Mouse (Mus musculus): Measurements from ENCODE around the gene Dennd4a. TPM values are rescaled to one million over a fixed set of nuclear protein-coding genes. Genes with fewer than 3 reads are reported as not detected.
A peak's percentile ranks its signal among the peaks of the same experiment; 100 is the strongest.

Dennd4a gene
- polyA plus RNA-seq, 1 experiment from 2014 or later = 11.4 TPM

- Histone ChIP-seq H3K4me1 (no peaks in the 10 kb centered on the region), H3K27ac (no peak overlapping the region), H3K36me3 (replicated peaks) (peaks cover 23% of the 10 kb centered on the region), H3K27me3 (no peaks in the 10 kb centered on the region), H3K4me3 (replicated peaks) (no peak overlapping the region), H3K4me2 (no peak overlapping the region), H3K9ac (no peak overlapping the region), H3K9me3 (no peaks in the 10 kb centered on the region)
- no peak for ATAC-seq (ENCODE audit: low FRiP score)
- 92% methylated on average over 3 of the region's 3 CpGs for WGBS
Measured at GRCm38 (mm10) chr9:64907441-64907840, 96.3 kb downstream of the Dennd4a start.

DNA sequence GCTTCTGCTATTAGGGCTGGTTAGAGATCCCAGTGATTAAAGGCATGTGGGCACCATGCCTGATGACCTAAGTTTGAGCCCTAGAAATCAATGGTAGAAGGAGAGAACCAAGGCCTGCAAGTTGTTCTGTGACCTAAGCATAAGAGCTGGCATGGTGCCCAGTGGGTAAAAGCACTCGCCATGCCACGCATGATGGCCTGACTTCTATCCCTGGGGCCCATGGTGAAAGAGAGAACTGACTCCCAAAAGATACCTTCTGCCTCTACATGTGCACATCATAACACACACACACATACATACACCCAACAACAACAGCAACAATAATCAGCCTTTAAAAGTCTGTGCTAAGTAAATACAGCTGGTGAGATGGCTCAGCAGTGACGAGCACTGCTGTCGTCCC lies 102.3 kb downstream of the Dennd4a start:
- Histone ChIP-seq H3K4me3 (replicated peaks) (no peak overlapping the region), H3K4me1 (no peaks in the 10 kb centered on the region), H3K9ac (no peak overlapping the region), H3K4me2 (no peak overlapping the region), H3K9me3 (no peaks in the 10 kb centered on the region), H3K36me3 (replicated peaks) (peaks cover 17% of the 10 kb centered on the region), H3K27ac (no peak overlapping the region), H3K27me3 (no peaks in the 10 kb centered on the region)
- WGBS = 91% methylated on average over 4 of the region's 4 CpGs
- ATAC-seq (ENCODE audit: low FRiP score) = no peak

GRCm38 (mm10) chr9:64913973-64914372 lies 102.8 kb downstream of the Dennd4a start:
- no peak overlapping the region for H3K27ac ChIP-seq

DNA sequence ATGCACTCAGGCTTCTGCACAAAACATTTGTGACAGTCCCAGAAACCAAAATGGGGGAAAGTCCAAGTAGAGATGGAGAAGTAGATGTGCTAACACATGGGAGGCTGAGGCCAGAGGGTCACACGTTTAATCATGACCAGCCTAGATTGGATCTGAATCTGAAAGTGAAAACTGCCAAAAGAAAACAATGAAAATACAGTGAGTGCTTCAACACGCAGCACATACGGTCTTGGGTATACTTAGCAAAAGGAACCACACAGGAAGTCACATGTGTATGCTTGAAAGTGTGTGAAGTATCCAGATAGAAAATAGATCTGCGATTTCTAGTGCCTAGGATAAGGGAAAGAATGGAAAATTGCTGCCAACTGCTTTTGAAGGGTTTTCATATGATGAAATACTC lies 103.5 kb downstream of the Dennd4a start:
- ATAC-seq (ENCODE audit: low FRiP score) = no peak
- 86% methylated on average over 4 of the region's 4 CpGs for WGBS
- H3K4me1 ChIP-seq = no peaks in the 10 kb centered on the region
- no peak overlapping the region for H3K4me3 ChIP-seq (replicated peaks)
- no peak overlapping the region for H3K27ac ChIP-seq
- peaks cover 17% of the 10 kb centered on the region for H3K36me3 ChIP-seq (replicated peaks)
- H3K4me2 ChIP-seq = no peak overlapping the region
- no peak overlapping the region for H3K9ac ChIP-seq
- H3K27me3 ChIP-seq = no peaks in the 10 kb centered on the region
- H3K9me3 ChIP-seq = no peaks in the 10 kb centered on the region

More at GRCm38 (mm10) chr9:64913973-64914372, 102.8 kb downstream of the Dennd4a start:
- no peak overlapping the region for H3K9ac ChIP-seq
- 96% methylated on average over 2 of the region's 2 CpGs for WGBS
- H3K4me1 ChIP-seq = no peaks in the 10 kb centered on the region
- no peak overlapping the region for H3K4me3 ChIP-seq (replicated peaks)
- H3K9me3 ChIP-seq = no peaks in the 10 kb centered on the region
- no peak for ATAC-seq (ENCODE audit: low FRiP score)
- H3K36me3 ChIP-seq (replicated peaks) = peaks cover 17% of the 10 kb centered on the region
- no peaks in the 10 kb centered on the region for H3K27me3 ChIP-seq
- H3K4me2 ChIP-seq = no peak overlapping the region

DNA sequence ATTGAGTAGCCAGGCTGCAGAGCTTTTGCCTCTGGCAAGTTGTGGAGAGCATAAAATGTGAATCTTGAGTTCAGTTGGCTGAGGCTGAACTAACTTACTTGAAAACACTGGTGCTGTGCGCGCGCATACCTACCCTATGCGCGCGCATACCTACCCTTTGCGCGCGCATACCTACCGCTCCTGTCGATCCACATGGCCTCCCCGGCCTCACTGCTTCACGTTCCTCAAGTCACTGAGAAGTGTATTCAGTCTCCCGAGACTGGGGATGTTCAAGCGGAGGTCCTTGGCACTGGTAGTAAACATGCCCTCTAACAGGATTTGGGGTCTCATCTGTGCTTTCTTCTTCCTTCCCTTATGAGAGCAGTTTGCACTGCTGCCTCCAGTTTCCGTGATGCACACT lies 107.4 kb downstream of the Dennd4a start:
- Histone ChIP-seq H3K36me3 (replicated peaks) (peaks cover 3% of the 10 kb centered on the region), H3K4me2 (peak overlapping the region; percentile 43), H3K9me3 (no peaks in the 10 kb centered on the region), H3K27me3 (no peaks in the 10 kb centered on the region), H3K9ac (no peak overlapping the region), H3K27ac (no peak overlapping the region), H3K4me3 (replicated peaks) (peak overlapping the region; percentile 33), H3K4me1 (no peaks in the 10 kb centered on the region)
- 31% methylated on average over 16 of the region's 16 CpGs for WGBS
- no peak for ATAC-seq (ENCODE audit: low FRiP score)

GRCm38 (mm10) chr9:64925771-64926170 lies 114.6 kb downstream of the Dennd4a start:
- WGBS = 29% methylated on average over 5 of the region's 5 CpGs
- Histone ChIP-seq H3K27ac (no peak overlapping the region), H3K4me2 (no peak overlapping the region), H3K9ac (no peak overlapping the region), H3K27me3 (0 out of 2 replicates have a peak, but pooled peaks cover 3% of the 10 kb centered on the region), H3K4me1 (peaks cover 8% of the 10 kb centered on the region; the same call in 1 of the 2 replicates), H3K9me3 (no peaks in the 10 kb centered on the region), H3K36me3 (replicated peaks) (no peaks in the 10 kb centered on the region), H3K4me3 (replicated peaks) (no peak overlapping the region)
- ATAC-seq (ENCODE audit: low FRiP score) = no peak

GRCm38 (mm10) chr9:64926201-64926991 lies 115.3 kb downstream of the Dennd4a start:
- Histone ChIP-seq H3K4me1 (peaks cover 8% of the 10 kb centered on the region; the same call in 1 of the 2 replicates), H3K36me3 (replicated peaks) (no peaks in the 10 kb centered on the region), H3K9ac (no peak overlapping the region), H3K4me2 (no peak overlapping the region), H3K27ac (no peak overlapping the region), H3K9me3 (no peaks in the 10 kb centered on the region), H3K4me3 (replicated peaks) (no peak overlapping the region), H3K27me3 (0 out of 2 replicates have a peak, but pooled peaks cover 7% of the 10 kb centered on the region)
- 67% methylated on average over 8 of the region's 8 CpGs for WGBS
- ATAC-seq (ENCODE audit: low FRiP score) = no peak

DNA sequence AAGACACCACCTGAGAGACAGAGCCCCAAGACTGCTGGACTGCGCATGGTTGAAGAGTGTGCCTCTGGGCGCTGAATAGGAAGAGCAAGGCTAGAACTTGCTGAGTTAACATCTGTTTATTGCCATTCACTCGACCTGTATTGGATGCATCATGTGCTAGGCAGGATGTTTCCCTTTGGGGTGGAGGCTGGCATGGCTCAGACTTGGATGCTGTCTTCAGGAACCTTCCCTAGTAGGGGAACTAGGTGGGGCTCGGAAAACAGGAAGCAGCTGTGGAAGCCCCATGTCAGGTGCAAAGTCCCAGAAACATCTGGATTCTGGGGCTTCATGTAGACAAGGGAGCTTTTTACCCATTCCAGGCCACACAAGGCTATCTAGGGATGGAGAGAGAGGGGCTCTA lies 119.1 kb downstream of the Dennd4a start:
- 0 out of 2 replicates have a peak, but pooled peaks cover 7% of the 10 kb centered on the region for H3K27me3 ChIP-seq
- no peaks in the 10 kb centered on the region for H3K36me3 ChIP-seq (replicated peaks)
- no peak overlapping the region for H3K4me2 ChIP-seq
- H3K27ac ChIP-seq = no peak overlapping the region
- H3K9me3 ChIP-seq = no peaks in the 10 kb centered on the region
- H3K4me3 ChIP-seq (replicated peaks) = no peak overlapping the region
- WGBS = 82% methylated on average over 4 of the region's 4 CpGs
- peaks cover 20% of the 10 kb centered on the region; the same call in 1 of the 2 replicates for H3K4me1 ChIP-seq
- ATAC-seq (ENCODE audit: low FRiP score) = no peak
- no peak overlapping the region for H3K9ac ChIP-seq

DNA sequence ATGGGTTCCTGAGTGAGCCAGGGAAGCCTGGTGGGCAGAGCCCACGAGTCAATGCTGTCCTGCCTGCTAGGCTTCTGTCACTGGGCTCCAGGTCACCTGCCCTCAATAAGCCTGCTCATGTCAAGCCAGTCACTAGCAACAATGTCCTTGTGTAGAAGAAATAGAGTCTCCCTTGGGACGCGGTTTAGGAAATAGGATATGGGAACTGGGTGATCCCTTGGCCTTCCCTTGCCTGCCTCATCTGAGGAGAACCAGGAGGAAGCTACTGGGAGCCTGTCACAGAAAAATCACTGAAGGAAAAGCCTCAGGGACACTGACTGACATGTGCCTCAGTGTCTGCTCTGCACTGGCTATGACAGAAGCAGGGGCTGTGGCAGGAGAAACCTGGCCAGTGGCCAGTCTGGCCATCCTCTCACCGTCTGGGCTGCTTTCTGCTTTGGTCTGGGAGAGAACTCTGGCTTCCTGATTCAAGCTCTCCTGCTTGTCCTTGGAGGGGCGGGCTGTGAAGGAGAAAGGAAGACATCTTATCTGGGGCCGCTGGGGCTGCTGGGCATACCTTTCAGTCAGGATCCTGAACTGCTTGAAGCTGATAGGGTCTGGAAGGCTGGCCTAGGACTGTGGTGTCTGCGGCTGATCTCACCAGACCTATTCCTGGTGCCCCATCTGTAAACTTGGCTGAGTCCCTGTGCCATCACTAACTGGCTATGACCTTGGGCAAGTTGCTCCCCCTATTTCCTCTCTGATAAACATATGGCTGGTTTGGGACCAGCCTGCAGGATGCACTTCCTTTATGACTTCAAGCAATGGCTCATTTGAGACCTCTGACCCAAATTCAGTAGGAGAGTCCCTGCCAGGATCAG lies 120.8 kb downstream of the Dennd4a start:
- Histone ChIP-seq H3K9ac (no peak overlapping the region), H3K36me3 (replicated peaks) (no peaks in the 10 kb centered on the region), H3K27me3 (0 out of 2 replicates have a peak, but pooled peaks cover 7% of the 10 kb centered on the region), H3K4me3 (replicated peaks) (no peak overlapping the region), H3K27ac (no peak overlapping the region), H3K4me1 (peaks cover 12% of the 10 kb centered on the region; the same call in 1 of the 2 replicates), H3K9me3 (no peaks in the 10 kb centered on the region), H3K4me2 (no peak overlapping the region)
- no peak for ATAC-seq (ENCODE audit: low FRiP score)
- WGBS = 85% methylated on average over 7 of the region's 7 CpGs

- Histone ChIP-seq H3K9me3 (no peaks in the 10 kb centered on the region), H3K27ac (no peak overlapping the region), H3K4me1 (peaks cover 12% of the 10 kb centered on the region; the same call in 1 of the 2 replicates), H3K9ac (no peak overlapping the region), H3K27me3 (peaks cover 10% of the 10 kb centered on the region; the same call in 1 of the 2 replicates), H3K4me2 (no peak overlapping the region), H3K4me3 (replicated peaks) (no peak overlapping the region), H3K36me3 (replicated peaks) (no peaks in the 10 kb centered on the region)
- ATAC-seq (ENCODE audit: low FRiP score) = 0 out of 2 replicates have a peak, but pooled peaks have one; percentile 23
- whole genome bisulfite sequencing = 70% methylated on average over 15 of the region's 15 CpGs
Measured at GRCm38 (mm10) chr9:64934015-64934754, 123.0 kb downstream of the Dennd4a start.

- Histone ChIP-seq H3K27me3 (peaks cover 4% of the 10 kb centered on the region; the same call in 1 of the 2 replicates), H3K9ac (no peak overlapping the region), H3K4me3 (replicated peaks) (no peak overlapping the region), H3K36me3 (replicated peaks) (no peaks in the 10 kb centered on the region), H3K27ac (no peak overlapping the region), H3K9me3 (no peaks in the 10 kb centered on the region), H3K4me2 (no peak overlapping the region), H3K4me1 (peaks cover 12% of the 10 kb centered on the region; the same call in 1 of the 2 replicates)
- ATAC-seq (ENCODE audit: low FRiP score) = no peak
- WGBS = 6% methylated on average over 6 of the region's 6 CpGs
Measured at GRCm38 (mm10) chr9:64936508-64936907, 125.4 kb downstream of the Dennd4a start.
